ENCODE assay signal across 8 mouse cellular contexts in the genomic region with DNA sequence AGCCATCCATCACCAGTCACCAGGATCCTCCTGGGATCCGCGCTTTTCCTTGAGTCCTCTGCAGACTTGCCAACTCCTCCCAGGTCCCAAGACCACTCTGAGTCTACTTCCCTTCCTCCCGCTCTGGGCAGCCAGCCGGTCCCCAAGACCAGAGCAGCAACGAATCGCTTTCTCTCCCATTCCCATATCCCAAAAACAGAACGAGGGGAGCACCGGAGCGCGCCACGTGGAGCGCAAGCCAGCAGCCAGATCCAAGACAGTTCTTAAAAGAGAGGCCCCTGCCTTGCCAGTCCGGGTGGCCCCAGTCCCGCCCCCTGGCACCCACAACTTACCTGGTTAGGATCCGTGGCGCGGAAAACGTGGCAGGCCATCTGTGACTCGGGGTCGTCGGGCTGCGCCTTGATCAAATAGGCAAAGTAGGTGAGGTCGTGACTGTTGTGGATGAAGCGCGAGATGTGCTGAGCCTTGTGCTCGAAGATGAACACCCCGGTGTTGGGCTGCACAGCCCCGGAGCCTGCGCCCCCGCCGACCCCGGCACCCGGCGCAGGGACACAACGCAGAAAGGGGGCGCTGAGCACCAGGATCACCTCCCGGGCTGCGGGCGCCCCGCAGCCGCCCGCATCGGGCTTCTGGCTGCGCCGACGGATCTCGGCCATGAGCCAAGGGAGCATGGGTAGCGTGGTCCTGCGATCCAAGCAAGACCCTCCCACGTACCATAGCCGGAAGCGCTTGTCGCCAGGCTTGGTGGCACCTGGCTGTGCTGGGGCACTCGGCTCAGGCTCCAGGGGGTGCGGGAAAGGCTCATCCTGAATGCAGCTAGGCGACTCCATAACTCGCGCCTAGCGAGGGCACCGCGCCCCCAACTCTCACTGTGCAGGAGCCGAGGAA. TPM values are rescaled to one million over a fixed set of nuclear protein-coding genes. Genes with fewer than 3 reads are reported as not detected.
DNase-seq lines count a peak whose midpoint lies in the region; ATAC-seq lines count a peak whose summit lies in the region.

No protein-coding gene starts in this region.

- no peaks in the 10 kb centered on the region for H3K9me3 ChIP-seq in forebrain, embryonic 14.5 days (replicated peaks; ENCODE audit: control insufficient read depth, low read length)

- peak overlapping the region; percentile 96 for H3K4me2 ChIP-seq in forebrain, embryonic 14.5 days (ENCODE audit: low read length)

- 0 out of 2 replicates have a peak, but pooled peaks cover 9% of the 10 kb centered on the region for H3K27me3 ChIP-seq in forebrain, embryonic 14.5 days (replicated peaks; ENCODE audit: control insufficient read depth, insufficient read depth, low read length)

- H3K36me3 ChIP-seq in forebrain, embryonic 14.5 days (ENCODE audit: control insufficient read depth, insufficient read depth, low read length), result no peaks in the 10 kb centered on the region

- peak overlapping the region; percentile 78 for H3K9ac ChIP-seq in forebrain, embryonic 14.5 days (ENCODE audit: low read length)

- H3K27ac ChIP-seq in forebrain, embryonic 14.5 days (ENCODE audit: low read depth, low read length), result peak overlapping the region; percentile 44; the same call in 1 of the 2 replicates

- peak; percentile 2; the same call in 1 of the 2 replicates for ATAC-seq in cerebellum, adult (ENCODE audit: insufficient number of reproducible peaks, low FRiP score, low TSS enrichment)
- ATAC-seq in forebrain, embryonic 14.5 days, result peak; percentile 59
- no peak for ATAC-seq in inflammation-experienced regulatory T-cells, adult 6 months

- no peaks in the 10 kb centered on the region for H3K4me1 ChIP-seq in forebrain, embryonic 14.5 days (ENCODE audit: control insufficient read depth, insufficient read depth, low read length)

- H3K4me3 ChIP-seq in forebrain, embryonic 14.5 days (ENCODE audit: low read depth, low read length), result peak overlapping the region; percentile 79

- under 1% methylated on average over 61 of the region's 62 CpGs for WGBS in forebrain, embryonic 14.5 days

- DNase-seq in NIH3T3 (ENCODE audit: low read depth), result peak; percentile 28
- DNase-seq in forebrain, embryonic 14.5 days (ENCODE audit: low spot score), result peak; percentile 52
- DNase-seq in heart, postnatal 10 days, result peak; percentile 49 to 55
- DNase-seq in layer of hippocampus, postnatal 10 days (ENCODE audit: low spot score in 2 of 2), result peak; percentile 42 to 48
- peak; percentile 25 to 43 for DNase-seq in lung, postnatal 4 days
- peak; percentile 16 for DNase-seq in retina, postnatal 7 days (ENCODE audit: low read depth, low spot score)

- intact Hi-C loops in heart, postnatal 10 days (cut with DNase I), result loop anchor here (1.0 kb wide), 1 partner anchor 90 kb away; no protein-coding TSS in a partner anchor

RNA-seq across cellular contexts. Expression of gene Tbc1d4, which starts 1.1 kb away (rescaled TPM):
- polyA plus RNA-seq in forebrain, embryonic 14.5 days (2014; fragmentation: Nextera tagmentation; extraction: Ambion mirVana), result 5.6 and 6.1 TPM in 2 replicates
- total RNA-seq in heart, postnatal 10 days (2021), result 10 to 100 TPM; 34.7 to 39.6 TPM
- 1 to 10 TPM; 8.0 to 8.1 TPM for total RNA-seq in layer of hippocampus, postnatal 10 days (2021)
- polyA plus RNA-seq in inflammation-experienced regulatory T-cells, adult 6 months (2017; shearing (Covaris generic)), result 100 to 1,000 TPM in 2 of 3 experiments, 10 to 100 TPM in 1; 65.2 to 284 (median 227) TPM

RNA-seq across cellular contexts. Expression of gene Commd6, which starts 32.6 kb away (rescaled TPM):
- 81.2 and 85.4 TPM in 2 replicates for polyA plus RNA-seq in forebrain, embryonic 14.5 days (2014; fragmentation: Nextera tagmentation; extraction: Ambion mirVana)
- 10 to 100 TPM; 32.4 to 35.6 TPM for total RNA-seq in heart, postnatal 10 days (2021)
- 10 to 100 TPM; 58.2 to 62.1 TPM for total RNA-seq in layer of hippocampus, postnatal 10 days (2021)
- 100 to 1,000 TPM; 146 to 160 (median 148) TPM for polyA plus RNA-seq in inflammation-experienced regulatory T-cells, adult 6 months (2017; shearing (Covaris generic))

RNA-seq across cellular contexts. Expression of gene Uchl3, which starts 45.9 kb away (rescaled TPM):
- 260 and 265 TPM in 2 replicates for polyA plus RNA-seq in forebrain, embryonic 14.5 days (2014; fragmentation: Nextera tagmentation; extraction: Ambion mirVana)
- total RNA-seq in heart, postnatal 10 days (2021), result 10 to 100 TPM; 29.9 to 32.9 TPM
- 10 to 100 TPM; 75.7 to 85.6 TPM for total RNA-seq in layer of hippocampus, postnatal 10 days (2021)
- 10 to 100 TPM; 64.1 to 95.5 (median 72.0) TPM for polyA plus RNA-seq in inflammation-experienced regulatory T-cells, adult 6 months (2017; shearing (Covaris generic))
